Mouse (Mus musculus): ENCODE results near the gene Pkn1. TPM values are rescaled to one million over a fixed set of nuclear protein-coding genes. Genes with fewer than 3 reads are reported as not detected.

Pkn1 gene
- total RNA-seq, 1 experiment = 24.7 TPM

DNA sequence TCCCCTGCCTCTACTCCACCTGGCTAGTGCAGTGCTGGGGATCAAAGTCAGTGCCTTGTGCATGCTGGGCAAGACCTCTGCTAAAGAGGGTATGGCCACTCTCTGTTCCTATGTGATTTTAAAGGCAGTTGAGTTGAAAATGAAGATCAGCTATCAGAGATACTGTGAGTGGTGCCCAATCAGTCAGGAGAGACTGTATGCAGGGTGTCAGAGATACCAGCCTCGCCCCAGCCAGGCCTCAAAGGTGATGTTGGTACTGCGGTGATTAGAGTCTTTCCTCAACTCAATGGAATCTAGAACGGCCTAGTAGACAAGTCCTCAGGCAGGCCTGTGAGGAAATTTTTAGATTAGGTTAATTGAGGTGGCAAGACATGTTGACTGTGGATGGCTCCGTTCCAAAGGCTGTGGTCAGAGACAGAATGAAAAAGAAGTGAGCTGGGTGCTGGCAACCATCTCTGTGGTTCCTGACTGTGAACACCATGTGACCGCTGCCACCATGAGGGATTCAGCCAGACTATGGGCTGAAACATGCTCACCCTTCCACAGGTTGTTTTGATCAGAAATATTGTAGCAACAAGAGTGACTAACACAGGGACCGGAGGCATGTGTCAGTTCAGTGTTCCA, 73.2 kb downstream of the Pkn1 start:
- Histone ChIP-seq H3K9ac (ENCODE audit: insufficient read depth, low read depth, low read length, poor library complexity, severe bottlenecking) (no peak overlapping the region), H3K9me3 (ENCODE audit: control insufficient read depth, insufficient read depth, low read depth, low read length) (no peaks in the 10 kb centered on the region), H3K27ac (ENCODE audit: insufficient read depth, low read depth, low read length, poor library complexity, severe bottlenecking) (no peak overlapping the region), H3K4me3 (ENCODE audit: insufficient read depth in 1 of 2, low read depth in 1 of 2, low read length in 2 of 2, poor library complexity in 1 of 2, severe bottlenecking in 1 of 2) (no peak overlapping the region), H3K4me1 (ENCODE audit: control insufficient read depth in 2 of 2, insufficient read depth in 2 of 2, low read length in 2 of 2, poor library complexity in 1 of 2) (peaks cover 0 to 2% of the 10 kb centered on the region in 2 experiments; a peak in 1 of 4 replicates), H3K36me3 (ENCODE audit: control insufficient read depth, insufficient read depth, low read length, poor library complexity, severe bottlenecking) (no peaks in the 10 kb centered on the region)
- TF ChIP-seq HCFC1 (IDR thresholded peaks at IDR 0.05; ENCODE audit: borderline replicate concordance, insufficient read depth, low read length) (no peak), ZC3H11A (IDR thresholded peaks at IDR 0.05; ENCODE audit: borderline replicate concordance, low read depth, low read length) (no peak), MAFK (IDR thresholded peaks at IDR 0.05; ENCODE audit: insufficient read depth, low read depth, low read length) (no peak), CHD2 (IDR thresholded peaks at IDR 0.05; ENCODE audit: low read depth, low read length) (no peak), ZNF384 (IDR thresholded peaks at IDR 0.05; ENCODE audit: low read depth, low read length) (no peak)
- in situ Hi-C loops (cut with MboI; ENCODE audit: low sequenced_read_pairs in 2 of 2, unreplicated experiment in 2 of 2) = no loop called here
- DNase-seq (ENCODE audit: low read depth, low spot score) = no peak

DNA sequence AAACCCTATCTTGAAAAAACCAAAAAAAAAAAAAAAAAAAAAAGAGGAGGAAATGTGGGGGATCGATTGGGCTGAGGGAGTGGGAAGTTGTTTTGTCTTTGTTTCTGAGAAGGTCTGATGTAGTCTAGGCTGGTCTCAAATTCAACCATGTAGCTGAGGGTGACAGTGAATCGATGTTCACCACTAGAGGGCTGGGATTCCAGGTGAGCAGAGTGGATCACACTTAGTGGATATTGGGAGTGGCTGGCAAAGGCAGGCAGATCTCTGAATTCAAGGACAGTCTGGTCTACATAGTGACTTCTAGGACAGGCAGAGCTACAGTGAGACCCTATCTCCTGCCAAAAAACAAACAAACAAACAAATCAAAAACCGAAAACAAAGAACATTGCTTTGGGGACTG, 74.2 kb downstream of the Pkn1 start:
- Histone ChIP-seq H3K36me3 (ENCODE audit: control insufficient read depth, insufficient read depth, low read length, poor library complexity, severe bottlenecking) (no peaks in the 10 kb centered on the region), H3K4me3 (ENCODE audit: insufficient read depth in 1 of 2, low read depth in 1 of 2, low read length in 2 of 2, poor library complexity in 1 of 2, severe bottlenecking in 1 of 2) (no peak overlapping the region), H3K9me3 (ENCODE audit: control insufficient read depth, insufficient read depth, low read depth, low read length) (no peaks in the 10 kb centered on the region), H3K4me1 (ENCODE audit: control insufficient read depth in 2 of 2, insufficient read depth in 2 of 2, low read length in 2 of 2, poor library complexity in 1 of 2) (peaks cover 0 to 2% of the 10 kb centered on the region in 2 experiments; a peak in 1 of 4 replicates), H3K9ac (ENCODE audit: insufficient read depth, low read depth, low read length, poor library complexity, severe bottlenecking) (no peak overlapping the region), H3K27ac (ENCODE audit: insufficient read depth, low read depth, low read length, poor library complexity, severe bottlenecking) (no peak overlapping the region)
- TF ChIP-seq HCFC1 (IDR thresholded peaks at IDR 0.05; ENCODE audit: borderline replicate concordance, insufficient read depth, low read length) (no peak), ZNF384 (IDR thresholded peaks at IDR 0.05; ENCODE audit: low read depth, low read length) (no peak), CHD2 (IDR thresholded peaks at IDR 0.05; ENCODE audit: low read depth, low read length) (no peak), MAFK (IDR thresholded peaks at IDR 0.05; ENCODE audit: insufficient read depth, low read depth, low read length) (no peak), ZC3H11A (IDR thresholded peaks at IDR 0.05; ENCODE audit: borderline replicate concordance, low read depth, low read length) (no peak)
- in situ Hi-C loops (cut with MboI; ENCODE audit: low sequenced_read_pairs in 2 of 2, unreplicated experiment in 2 of 2) = no loop called here
- no peak for DNase-seq (ENCODE audit: low read depth, low spot score)

DNA sequence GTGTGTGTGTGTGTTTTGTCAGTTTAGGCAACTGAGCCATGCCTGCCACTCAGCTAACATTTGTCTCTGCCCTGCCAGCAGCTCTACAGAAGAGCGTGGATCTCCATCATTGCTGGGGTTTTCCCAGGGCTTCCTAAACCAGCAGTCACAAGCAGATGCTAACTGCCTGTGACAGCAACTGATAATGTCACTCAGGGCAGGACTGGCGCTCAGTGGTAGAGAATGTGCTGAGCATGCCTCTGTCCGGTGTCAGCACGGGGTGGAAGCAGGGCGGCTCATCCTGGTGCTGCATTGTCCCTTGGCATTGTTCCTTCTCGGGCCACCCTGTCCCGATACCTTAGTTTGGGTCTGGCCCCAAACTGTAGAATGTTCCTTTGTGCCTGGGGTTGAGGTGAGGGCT, 75.4 kb downstream of the Pkn1 start:
- peaks cover 0 to 2% of the 10 kb centered on the region in 2 experiments; a peak in 1 of 4 replicates for H3K4me1 ChIP-seq (ENCODE audit: control insufficient read depth in 2 of 2, insufficient read depth in 2 of 2, low read length in 2 of 2, poor library complexity in 1 of 2)
- no peak overlapping the region for H3K4me3 ChIP-seq (ENCODE audit: insufficient read depth in 1 of 2, low read depth in 1 of 2, low read length in 2 of 2, poor library complexity in 1 of 2, severe bottlenecking in 1 of 2)
- H3K9ac ChIP-seq (ENCODE audit: insufficient read depth, low read depth, low read length, poor library complexity, severe bottlenecking) = no peak overlapping the region
- no peaks in the 10 kb centered on the region for H3K36me3 ChIP-seq (ENCODE audit: control insufficient read depth, insufficient read depth, low read length, poor library complexity, severe bottlenecking)
- no peak overlapping the region for H3K27ac ChIP-seq (ENCODE audit: insufficient read depth, low read depth, low read length, poor library complexity, severe bottlenecking)
- no peak for DNase-seq (ENCODE audit: low read depth, low spot score)
- in situ Hi-C loops (cut with MboI; ENCODE audit: low sequenced_read_pairs in 2 of 2, unreplicated experiment in 2 of 2) = no loop called here
- no peak for TF ChIP-seq MAFK (IDR thresholded peaks at IDR 0.05; ENCODE audit: insufficient read depth, low read depth, low read length)
- no peak for TF ChIP-seq ZNF384 (IDR thresholded peaks at IDR 0.05; ENCODE audit: low read depth, low read length)
- no peak for TF ChIP-seq ZC3H11A (IDR thresholded peaks at IDR 0.05; ENCODE audit: borderline replicate concordance, low read depth, low read length)
- TF ChIP-seq HCFC1 (IDR thresholded peaks at IDR 0.05; ENCODE audit: borderline replicate concordance, insufficient read depth, low read length) = no peak
- TF ChIP-seq CHD2 (IDR thresholded peaks at IDR 0.05; ENCODE audit: low read depth, low read length) = no peak
- H3K9me3 ChIP-seq (ENCODE audit: control insufficient read depth, insufficient read depth, low read depth, low read length) = no peaks in the 10 kb centered on the region

DNA sequence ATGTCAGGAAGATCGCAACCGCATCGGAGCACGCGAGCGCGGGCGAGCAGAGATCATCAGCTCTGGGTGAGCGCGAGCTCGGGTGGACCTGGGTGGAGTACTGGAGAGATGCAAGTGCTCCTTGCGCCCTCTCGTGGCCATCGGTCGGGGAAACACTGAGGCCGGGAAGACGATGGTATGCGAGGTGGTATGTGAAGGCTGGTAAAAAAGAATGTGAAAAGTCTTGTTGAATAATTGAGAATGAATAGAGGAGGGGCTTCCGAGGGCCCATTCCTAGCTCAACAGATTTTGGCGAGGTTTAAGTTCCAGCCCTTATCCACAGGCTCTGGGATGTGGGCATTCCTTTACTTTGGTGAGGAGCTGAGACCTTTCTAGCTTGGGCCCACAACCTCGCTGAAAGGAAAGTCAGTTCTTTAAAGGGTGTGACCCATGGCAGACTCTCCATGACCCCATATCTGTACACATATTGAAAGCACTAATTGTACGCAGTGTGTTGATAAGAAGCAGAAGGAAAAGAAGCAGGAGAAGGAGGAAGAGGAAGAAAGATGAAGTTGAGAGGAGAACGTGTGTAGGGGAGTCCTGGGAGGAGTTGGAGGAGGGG, 76.5 kb downstream of the Pkn1 start:
- H3K4me1 ChIP-seq (ENCODE audit: control insufficient read depth in 2 of 2, insufficient read depth in 2 of 2, low read length in 2 of 2, poor library complexity in 1 of 2) = peaks cover 0 to 2% of the 10 kb centered on the region in 2 experiments; a peak in 1 of 4 replicates
- H3K4me3 ChIP-seq (ENCODE audit: insufficient read depth in 1 of 2, low read depth in 1 of 2, low read length in 2 of 2, poor library complexity in 1 of 2, severe bottlenecking in 1 of 2) = peak overlapping the region; percentile 45 to 63; a peak in 3 of 4 replicates
- H3K9me3 ChIP-seq (ENCODE audit: control insufficient read depth, insufficient read depth, low read depth, low read length) = no peaks in the 10 kb centered on the region
- TF ChIP-seq CHD2 (IDR thresholded peaks at IDR 0.05; ENCODE audit: low read depth, low read length) (no peak), ZNF384 (IDR thresholded peaks at IDR 0.05; ENCODE audit: low read depth, low read length) (no peak), MAFK (IDR thresholded peaks at IDR 0.05; ENCODE audit: insufficient read depth, low read depth, low read length) (no peak), ZC3H11A (IDR thresholded peaks at IDR 0.05; ENCODE audit: borderline replicate concordance, low read depth, low read length) (no peak), HCFC1 (IDR thresholded peaks at IDR 0.05; ENCODE audit: borderline replicate concordance, insufficient read depth, low read length) (no peak)
- H3K9ac ChIP-seq (ENCODE audit: insufficient read depth, low read depth, low read length, poor library complexity, severe bottlenecking) = peak overlapping the region; percentile 44; the same call in 1 of the 2 replicates
- H3K27ac ChIP-seq (ENCODE audit: insufficient read depth, low read depth, low read length, poor library complexity, severe bottlenecking) = no peak overlapping the region
- no peaks in the 10 kb centered on the region for H3K36me3 ChIP-seq (ENCODE audit: control insufficient read depth, insufficient read depth, low read length, poor library complexity, severe bottlenecking)
- no peak for DNase-seq (ENCODE audit: low read depth, low spot score)
- in situ Hi-C loops (cut with MboI; ENCODE audit: low sequenced_read_pairs in 2 of 2, unreplicated experiment in 2 of 2) = no loop called here

Measured in ES-E14 (cell line).